In genomic region chr6:34193708-34194475, GRCm38 (mm10) we compare ENCODE assay signal across 9 mouse cellular contexts. TPM values are rescaled to one million over a fixed set of nuclear protein-coding genes. Genes with fewer than 3 reads are reported as not detected.
DNase-seq lines count a peak whose midpoint lies in the region; ATAC-seq and TF ChIP-seq lines count a peak whose summit lies in the region.
"Had no signal": no experiment of that assay in that cellular context is flagged by ENCODE, and none has a peak within 500 bp of the region (broad histone marks: within the 10 kb centered on the region; RNA-seq: fewer than 3 reads in every experiment).

No protein-coding gene starts in this region.

- WGBS in embryonic facial prominence, embryonic 11.5 days = 59% methylated on average over 12 of the region's 12 CpGs
- 49% methylated on average over 12 of the region's 12 CpGs for WGBS in heart, postnatal 0 days
- 32% methylated on average over 12 of the region's 12 CpGs for WGBS in lung, embryonic 14.5 days

- ATAC-seq in embryonic facial prominence, embryonic 11.5 days (replicated peaks; ENCODE audit: insufficient number of reproducible peaks, low FRiP score, low TSS enrichment, low read depth) = peak; percentile 67; the same call in 1 of the 2 replicates
- ATAC-seq in heart, postnatal 0 days (ENCODE audit: insufficient read depth, low read depth) = peak; percentile 62
- peak; percentile 89 for ATAC-seq in lung, embryonic 14.5 days (ENCODE audit: insufficient read depth)
- ATAC-seq in neutrophil, adult 5-6 weeks (ENCODE audit: extremely low read depth, insufficient number of reproducible peaks, low FRiP score, poor library complexity, severe bottlenecking) = 0 out of 2 replicates have a peak, but pooled peaks have one; percentile 39

- peaks cover 9% of the 10 kb centered on the region; the same call in 1 of the 2 replicates for H3K4me1 ChIP-seq in E14TG2a.4 (replicated peaks; ENCODE audit: low read depth, low read length)
- H3K4me1 ChIP-seq in embryonic facial prominence, embryonic 11.5 days (ENCODE audit: control insufficient read depth, insufficient read depth, low read length) = no peaks in the 10 kb centered on the region
- H3K4me1 ChIP-seq in heart, postnatal 0 days (ENCODE audit: control insufficient read depth, insufficient read depth) = no peaks in the 10 kb centered on the region
- H3K4me1 ChIP-seq in lung, embryonic 14.5 days (ENCODE audit: insufficient read depth) = no peaks in the 10 kb centered on the region
- H3K4me1 ChIP-seq: heart, embryonic 15.5 days had no signal

- peak; percentile 73 for DNase-seq in adrenal gland, postnatal 10 days
- peak; percentile 83 for DNase-seq in embryonic facial prominence, embryonic 11.5 days (ENCODE audit: low spot score)
- peak; percentile 32 for DNase-seq in heart, postnatal 0 days (ENCODE audit: low spot score)
- peak; percentile 82 to 86 for DNase-seq in kidney, postnatal 4 days
- DNase-seq in lung, embryonic 14.5 days = peak; percentile 93
- DNase-seq in thymus, postnatal 25 days = peak; percentile 82

- H3K27ac ChIP-seq in embryonic facial prominence, embryonic 11.5 days (replicated peaks; ENCODE audit: low read depth, low read length) = no peak overlapping the region
- H3K27ac ChIP-seq in heart, postnatal 0 days (ENCODE audit: low read depth) = no peak overlapping the region
- no peak overlapping the region for H3K27ac ChIP-seq in lung, embryonic 14.5 days (ENCODE audit: low read depth)
- H3K27ac ChIP-seq: heart, embryonic 15.5 days had no signal

- peaks cover 52% of the 10 kb centered on the region for H3K9me3 ChIP-seq in E14TG2a.4 (ENCODE audit: low read length)
- no peaks in the 10 kb centered on the region for H3K9me3 ChIP-seq in embryonic facial prominence, embryonic 11.5 days (replicated peaks; ENCODE audit: control insufficient read depth, low read length)
- no peaks in the 10 kb centered on the region for H3K9me3 ChIP-seq in heart, postnatal 0 days (replicated peaks; ENCODE audit: control insufficient read depth, low read length)
- H3K9me3 ChIP-seq in lung, embryonic 14.5 days (ENCODE audit: low read depth, low read length) = no peaks in the 10 kb centered on the region
- H3K9me3 ChIP-seq: heart, embryonic 15.5 days had no signal

- no peak for TF ChIP-seq EP300 in heart, postnatal 0 days (IDR thresholded peaks at IDR 0.05; ENCODE audit: low read depth)

- no peak overlapping the region for H3K4me2 ChIP-seq in embryonic facial prominence, embryonic 11.5 days (ENCODE audit: low read depth, low read length)
- no peak overlapping the region for H3K4me2 ChIP-seq in heart, postnatal 0 days (ENCODE audit: low read depth, low read length)
- H3K4me2 ChIP-seq in lung, embryonic 14.5 days = no peak overlapping the region
- H3K4me2 ChIP-seq: heart, embryonic 15.5 days had no signal

- H3K4me3 ChIP-seq in E14TG2a.4 (replicated peaks; ENCODE audit: low read length) = no peak overlapping the region
- H3K4me3 ChIP-seq in embryonic facial prominence, embryonic 11.5 days (ENCODE audit: low read depth, low read length) = no peak overlapping the region
- no peak overlapping the region for H3K4me3 ChIP-seq in heart, postnatal 0 days (ENCODE audit: low read depth, low read length)
- H3K4me3 ChIP-seq in lung, embryonic 14.5 days (ENCODE audit: low read depth, low read length) = no peak overlapping the region
- H3K4me3 ChIP-seq: heart, embryonic 15.5 days had no signal

- peak; percentile 53 for TF ChIP-seq CTCF in E14TG2a.4 (conservative IDR thresholded peaks at IDR 0.05; ENCODE audit: low read length)
- TF ChIP-seq CTCF in heart, postnatal 0 days (IDR thresholded peaks at IDR 0.05; ENCODE audit: low read depth) = peak; percentile 90
- peak; percentile 97 for TF ChIP-seq CTCF in lung, embryonic 14.5 days (IDR thresholded peaks at IDR 0.05; ENCODE audit: low read depth)

- no peaks in the 10 kb centered on the region for H3K27me3 ChIP-seq in E14TG2a.4 (ENCODE audit: insufficient read depth, low read length)
- H3K27me3 ChIP-seq in embryonic facial prominence, embryonic 11.5 days (ENCODE audit: control insufficient read depth, insufficient read depth, low read length) = no peaks in the 10 kb centered on the region
- H3K27me3 ChIP-seq in heart, postnatal 0 days (ENCODE audit: control insufficient read depth, insufficient read depth, low read length) = no peaks in the 10 kb centered on the region
- no peaks in the 10 kb centered on the region for H3K27me3 ChIP-seq in lung, embryonic 14.5 days (ENCODE audit: insufficient read depth, low read length)
- H3K27me3 ChIP-seq: heart, embryonic 15.5 days had no signal

- H3K9ac ChIP-seq in embryonic facial prominence, embryonic 11.5 days (replicated peaks; ENCODE audit: low read length) = no peak overlapping the region
- no peak overlapping the region for H3K9ac ChIP-seq in heart, postnatal 0 days (replicated peaks; ENCODE audit: low read depth, low read length)
- no peak overlapping the region for H3K9ac ChIP-seq in lung, embryonic 14.5 days
- H3K9ac ChIP-seq: heart, embryonic 15.5 days had no signal

- H3K36me3 ChIP-seq in E14TG2a.4 (ENCODE audit: insufficient read depth, low read length) = no peaks in the 10 kb centered on the region; the same call in 1 of the 2 replicates
- no peaks in the 10 kb centered on the region for H3K36me3 ChIP-seq in embryonic facial prominence, embryonic 11.5 days (replicated peaks; ENCODE audit: control insufficient read depth, insufficient read depth, low read depth, low read length)
- no peaks in the 10 kb centered on the region for H3K36me3 ChIP-seq in heart, postnatal 0 days (replicated peaks; ENCODE audit: control insufficient read depth, insufficient read depth, low read length)
- H3K36me3 ChIP-seq in lung, embryonic 14.5 days (ENCODE audit: insufficient read depth) = no peaks in the 10 kb centered on the region
- H3K36me3 ChIP-seq: heart, embryonic 15.5 days had no signal

RNA-seq across cellular contexts. Expression of gene Slc35b4, which starts 17.0 kb away (rescaled TPM):
- 10 to 100 TPM; 22.9 to 26.1 TPM for total RNA-seq in adrenal gland, postnatal 10 days (2021)
- 47.3 and 51.3 TPM in 2 replicates for polyA plus RNA-seq in embryonic facial prominence, embryonic 11.5 days (2014; fragmentation: Nextera tagmentation; extraction: Ambion mirVana)
- 9.0 and 12.7 TPM in 2 replicates for total RNA-seq in heart, postnatal 0 days (2014; rRNA removed; ENCODE audit: low replicate concordance)
- polyA plus RNA-seq in heart, postnatal 0 days (2015; fragmentation: Nextera tagmentation; extraction: Ambion mirVana) = 14.5 and 14.6 TPM in 2 replicates
- polyA plus RNA-seq in lung, embryonic 14.5 days (2014; fragmentation: Nextera tagmentation; extraction: Ambion mirVana) = 71.2 and 74.2 TPM in 2 replicates
- 14.4 and 14.8 TPM in 2 replicates for total RNA-seq in neutrophil, adult 5-6 weeks (2017)

Comparison
In these comparisons a context has a peak if more than half of its experiments do, and no peak if none do; other contexts are left out.
1. DNase-seq: peak in every context shown above with its lines; median percentile 93 in lung, embryonic 14.5 days; 84 in kidney, postnatal 4 days; 83 in embryonic facial prominence, embryonic 11.5 days; 82 in thymus, postnatal 25 days; 73 in adrenal gland, postnatal 10 days; 32 in heart, postnatal 0 days.
2. ATAC-seq: peak in every context shown above with its lines; median percentile 89 in lung, embryonic 14.5 days; 67 in embryonic facial prominence, embryonic 11.5 days; 62 in heart, postnatal 0 days; 39 in neutrophil, adult 5-6 weeks.